Mouse (Mus musculus) kidney, adult 2 months (tissue): ENCODE measurements around the gene Zap70. TPM values are rescaled to one million over a fixed set of nuclear protein-coding genes. Genes with fewer than 3 reads are reported as not detected.
A peak's percentile ranks its signal among the peaks of the same experiment; 100 is the strongest.

ENCODE experiments used
- DNase-seq: peaks from one replicate; pipeline ENCODE4 v3.0.0; 2021
- H3K27ac ChIP-seq: fragments of 200-500 bp; 2 replicates; pipeline ENCODE4 v1.5.1; 2012; ENCODE audit warnings: low read depth, low read length, control low read depth, inconsistent platforms; ENCODE audit not compliant: insufficient read depth
- H3K27me3 ChIP-seq: fragments of 200-500 bp; replicated peaks from 2 replicates; pipeline ENCODE4 v1.6.1; 2012; ENCODE audit warnings: mild to moderate bottlenecking, moderate library complexity, low read length, inconsistent platforms; ENCODE audit not compliant: control insufficient read depth, insufficient read depth
- H3K36me3 ChIP-seq: fragments of 200-500 bp; 2 replicates; pipeline ENCODE4 v1.6.1; 2012; ENCODE audit warnings: mild to moderate bottlenecking, moderate library complexity, low read length, inconsistent platforms; ENCODE audit not compliant: control insufficient read depth, insufficient read depth
- H3K4me1 ChIP-seq: fragments of 200-500 bp; 2 replicates; pipeline ENCODE4 v1.6.1; 2011; ENCODE audit warnings: low read length; ENCODE audit not compliant: control insufficient read depth, insufficient read depth
- H3K4me3 ChIP-seq: fragments of 200-500 bp; 2 replicates; pipeline ENCODE4 v1.5.1; 2011; ENCODE audit warnings: mild to moderate bottlenecking, low read depth, low read length, control low read depth; ENCODE audit not compliant: insufficient read depth
- CTCF ChIP-seq: fragments of 200-500 bp; conservative IDR thresholded peaks from 2 replicates; pipeline ENCODE4 v1.5.1; 2011; ENCODE audit warnings: low read depth, mild to moderate bottlenecking, control low read depth, low read length, moderate library complexity, mixed read lengths; ENCODE audit not compliant: insufficient read depth, insufficient read length
- POLR2A ChIP-seq: fragments of 200-500 bp; IDR thresholded peaks from one replicate; pipeline ENCODE4 v1.6.1; 2011; ENCODE audit warnings: low read depth, low read length, control low read depth
- WGBS: fragments of 180-500 bp; shearing (Covaris S2); methylation state at CpG from one replicate; pipeline ENCODE4 v1.1.7; 2018; 5-methylcytosine and 5-hydroxymethylcytosine counted together
- polyA plus RNA-seq: library from polyadenylated mRNA; depleted of rRNA; stranded (reverse); fragments of >200 nt; gene quantifications from 2 replicates; pipeline ENCODE4 v1.2.3, GENCODE M21; 2012; rRNA removed

Zap70 gene
- 0.60 and 3.2 TPM in 2 replicates for polyA plus RNA-seq

GRCm38 (mm10) chr1:36761568-36761967 lies at the start of gene Zap70:
Gene Zap70 (plus strand): TSS chr1:36761798.
- no peak for TF ChIP-seq CTCF
- TF ChIP-seq POLR2A, result no peak
- H3K4me1 ChIP-seq, result no peaks in the 10 kb centered on the region
- H3K27me3 ChIP-seq, result no peaks in the 10 kb centered on the region
- no peaks in the 10 kb centered on the region for H3K36me3 ChIP-seq
- no peak for DNase-seq
- H3K27ac ChIP-seq, result no peak within 1 kb of the TSS
- 75% methylated on average over 11 of the region's 11 CpGs for WGBS
- H3K4me3 ChIP-seq, result no peak within 1 kb of the TSS

DNA sequence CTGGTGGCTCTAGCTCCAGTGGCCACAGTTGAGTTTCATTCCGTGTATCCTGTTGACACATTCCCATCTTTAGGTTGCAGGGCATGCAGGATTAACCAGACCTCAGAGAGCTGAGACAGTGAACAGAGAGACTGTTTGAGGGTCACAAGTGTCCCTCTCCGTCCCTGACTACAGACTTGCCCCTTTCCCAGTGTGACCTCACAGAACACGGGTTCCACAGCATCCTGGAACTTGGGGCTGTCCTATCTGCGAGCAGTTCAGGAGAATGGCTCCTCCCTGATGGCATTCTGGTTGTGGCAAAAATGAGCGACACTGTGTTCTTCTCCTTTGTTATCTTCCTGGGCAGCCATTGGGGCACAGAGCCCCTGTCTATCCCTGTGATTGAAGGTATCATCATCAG lies 47.3 kb upstream of the Zap70 start, which contains the start of gene Actr1b:
Gene Actr1b, minus strand, starts transcription at position 112 of the 400 bp plus-strand sequence.
- Histone ChIP-seq H3K36me3 (no peaks in the 10 kb centered on the region), H3K27ac (no peak within 1 kb of the TSS), H3K4me3 (no peak within 1 kb of the TSS), H3K4me1 (no peaks in the 10 kb centered on the region), H3K27me3 (no peaks in the 10 kb centered on the region)
- TF ChIP-seq CTCF, result no peak
- 79% methylated on average over 5 of the region's 5 CpGs for WGBS
- DNase-seq, result no peak

DNA sequence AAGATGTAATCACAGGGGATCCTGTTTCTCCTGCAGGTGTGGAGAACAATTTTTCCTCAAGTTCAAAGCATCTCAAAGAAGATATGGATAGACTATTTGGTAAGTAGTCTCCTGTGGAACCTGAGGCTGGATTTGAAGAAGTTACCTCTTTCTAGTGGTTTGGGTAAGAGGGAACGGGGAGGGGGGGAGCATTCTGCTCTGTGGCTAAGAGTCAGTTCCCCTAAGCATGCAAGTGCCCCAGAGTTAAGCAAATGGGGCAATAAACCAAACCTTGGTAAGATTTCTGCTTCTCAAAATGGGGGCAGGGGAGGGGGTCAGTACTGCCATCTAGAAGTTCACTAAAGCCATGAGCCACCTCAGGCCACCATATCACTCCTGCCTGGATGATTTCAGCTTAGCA lies 42.8 kb upstream of the Zap70 start:
- Histone ChIP-seq H3K4me1 (no peaks in the 10 kb centered on the region), H3K4me3 (no peak overlapping the region), H3K36me3 (no peaks in the 10 kb centered on the region), H3K27me3 (no peaks in the 10 kb centered on the region), H3K27ac (no peak overlapping the region)
- 63% methylated on average over 1 of the region's 1 CpGs for WGBS
- no peak for DNase-seq
- TF ChIP-seq CTCF (no peak), POLR2A (no peak)

DNA sequence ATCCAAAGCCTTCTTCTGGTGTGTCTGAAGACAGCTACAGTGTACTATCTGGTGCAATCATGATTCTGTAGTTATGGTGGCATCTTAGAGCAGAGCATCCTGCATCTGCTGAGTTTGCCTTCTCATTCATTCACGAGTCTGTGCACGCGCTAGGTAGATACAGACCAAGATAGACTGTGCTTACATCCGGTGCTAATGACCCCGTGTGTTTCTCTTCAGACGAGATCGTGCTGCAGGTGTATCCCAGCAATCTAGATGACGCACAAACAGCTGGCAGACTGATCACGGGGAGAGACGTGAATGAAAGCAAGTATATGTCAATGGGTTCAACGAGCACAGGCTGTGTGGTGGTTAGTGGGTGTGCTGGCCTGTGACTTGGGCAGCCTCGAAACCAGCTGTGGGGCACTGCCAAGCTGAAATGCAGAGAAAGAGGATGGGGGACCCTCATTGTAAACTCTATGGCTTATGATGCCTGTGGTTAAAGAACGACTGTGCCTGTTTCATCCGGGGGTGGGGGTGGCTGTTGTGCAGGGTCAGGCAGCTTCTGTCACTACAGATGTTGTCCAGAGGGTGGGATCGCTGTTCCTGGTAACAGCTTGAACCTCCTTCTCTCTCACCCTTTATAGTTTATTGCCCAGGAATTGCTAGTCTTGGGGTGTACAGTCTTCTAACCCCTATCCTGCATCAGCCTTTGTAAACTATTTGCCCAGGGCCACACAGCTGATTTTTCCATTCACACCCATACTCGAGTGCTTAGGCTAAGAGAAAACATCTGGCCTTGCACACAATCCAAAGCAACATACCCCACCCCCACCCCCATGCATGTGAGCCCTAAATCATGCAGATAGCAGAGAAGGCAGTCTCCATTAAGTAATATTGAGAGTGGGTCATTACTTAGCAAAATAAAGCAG lies 38.2 kb upstream of the Zap70 start:
- WGBS, result 56% methylated on average over 16 of the region's 16 CpGs
- H3K4me1 ChIP-seq, result no peaks in the 10 kb centered on the region
- no peak overlapping the region for H3K4me3 ChIP-seq

GRCm38 (mm10) chr1:36724057-36724431 lies 37.6 kb upstream of the Zap70 start:
- 61% methylated on average over 4 of the region's 4 CpGs for WGBS
- TF ChIP-seq CTCF (no peak), POLR2A (no peak)
- Histone ChIP-seq H3K36me3 (no peaks in the 10 kb centered on the region), H3K27ac (no peak overlapping the region), H3K4me1 (no peaks in the 10 kb centered on the region), H3K4me3 (no peak overlapping the region), H3K27me3 (no peaks in the 10 kb centered on the region)
- no peak for DNase-seq

More for the DNA sequence above, 38.2 kb upstream of the Zap70 start:
- H3K27me3 ChIP-seq, result no peaks in the 10 kb centered on the region
- no peak for DNase-seq
- no peak overlapping the region for H3K27ac ChIP-seq
- H3K36me3 ChIP-seq, result no peaks in the 10 kb centered on the region
- TF ChIP-seq CTCF (no peak), POLR2A (no peak)

GRCm38 (mm10) chr1:36737300-36737699 lies 24.3 kb upstream of the Zap70 start:
- TF ChIP-seq POLR2A (no peak), CTCF (peak; percentile 67)
- Histone ChIP-seq H3K36me3 (no peaks in the 10 kb centered on the region), H3K4me1 (no peaks in the 10 kb centered on the region), H3K4me3 (no peak overlapping the region), H3K27ac (no peak overlapping the region), H3K27me3 (no peaks in the 10 kb centered on the region)
- DNase-seq, result peak; percentile 85
- WGBS, result 11% methylated on average over 4 of the region's 4 CpGs

GRCm38 (mm10) chr1:36739231-36739630 lies 22.4 kb upstream of the Zap70 start:
- Histone ChIP-seq H3K27ac (no peak overlapping the region), H3K4me3 (no peak overlapping the region), H3K36me3 (no peaks in the 10 kb centered on the region), H3K27me3 (no peaks in the 10 kb centered on the region), H3K4me1 (no peaks in the 10 kb centered on the region)
- 74% methylated on average over 5 of the region's 5 CpGs for WGBS
- no peak for DNase-seq
- TF ChIP-seq POLR2A (no peak), CTCF (no peak)
